Mouse (Mus musculus) small intestine, adult 10 weeks (tissue): ENCODE data around the gene Mtor. TPM values are rescaled to one million over a fixed set of nuclear protein-coding genes. Genes with fewer than 3 reads are reported as not detected.

ENCODE experiments used
- polyA plus RNA-seq: library from polyadenylated mRNA; stranded (reverse); fragments of 350-450 nt; fragmentation: Illumina TruSeq; extraction: RNeasy Lipid Tissue Mini Kit (QIAGEN cat#74804); gene quantifications from one replicate; pipeline ENCODE4 v1.2.3, GENCODE M21; 2014; ENCODE audit warnings: low replicate concordance

Gene Mtor
- polyA plus RNA-seq: 3.1 TPM

GRCm38 (mm10) chr4:148448179-148448852 lies at the start of gene Mtor:
Gene Mtor, plus strand, starts transcription at chr4:148448611.

GRCm38 (mm10) chr4:148444250-148444967 lies 4.0 kb upstream of the Mtor start, which contains the start of gene Ubiad1:
Gene Ubiad1, minus strand, starts transcription at chr4:148444771.

GRCm38 (mm10) chr4:148500410-148500867 lies 52.0 kb downstream of the Mtor start, which contains the start of gene Angptl7:
Gene Angptl7, minus strand, starts transcription at chr4:148500460.

GRCm38 (mm10) chr4:148558297-148559000 lies 110.0 kb downstream of the Mtor start, which contains the start of gene Exosc10:
Gene Exosc10, plus strand, starts transcription at chr4:148558429.

GRCm38 (mm10) chr4:148591171-148591630 lies 142.8 kb downstream of the Mtor start, which contains the start of gene Srm:
Gene Srm, plus strand, starts transcription at chr4:148591503.

DNA sequence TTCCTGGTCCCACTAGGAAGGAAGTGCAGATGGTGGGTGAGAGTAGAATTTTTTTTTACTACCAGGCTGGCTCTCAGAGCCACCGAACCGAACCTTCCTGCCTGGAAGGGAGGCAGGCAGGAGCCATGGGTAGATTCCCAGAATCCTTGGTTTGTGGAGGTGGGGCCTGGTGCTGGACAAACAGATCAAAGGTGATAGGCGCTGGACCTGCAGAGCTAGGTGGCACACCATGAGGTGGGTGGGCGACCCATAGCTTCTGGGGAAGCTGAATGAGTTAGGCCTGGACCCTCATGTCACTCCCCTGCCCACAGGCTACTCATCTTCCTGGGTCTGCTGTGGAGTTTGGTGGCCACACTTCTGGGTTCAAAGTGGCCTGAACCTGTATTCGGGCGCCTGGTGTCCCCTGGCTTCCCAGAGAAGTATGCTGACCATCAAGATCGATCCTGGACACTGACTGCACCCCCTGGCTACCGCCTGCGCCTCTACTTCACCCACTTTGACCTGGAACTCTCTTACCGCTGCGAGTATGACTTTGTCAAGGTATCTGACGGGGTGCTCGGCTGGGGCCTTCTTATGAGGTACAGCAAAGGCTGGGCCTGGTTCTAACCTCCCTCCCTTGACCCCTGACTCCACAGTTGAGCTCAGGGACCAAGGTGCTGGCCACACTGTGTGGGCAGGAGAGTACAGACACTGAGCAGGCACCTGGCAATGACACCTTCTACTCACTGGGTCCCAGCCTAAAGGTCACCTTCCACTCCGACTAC lies 154.1 kb downstream of the Mtor start, which contains the start of gene Masp2:
TSS of gene Masp2 (plus strand) at position 198 of the 764 bp plus-strand sequence.

Other genes with a start within 250 kb of the Mtor start
- not detected for gene Disp3, start 160.6 kb upstream of the Mtor start, polyA plus RNA-seq
- 2.0 TPM for gene Ubiad1, start 3.8 kb upstream of the Mtor start, polyA plus RNA-seq
- not detected for gene Angptl7, start 51.8 kb downstream of the Mtor start, polyA plus RNA-seq
- gene Exosc10, start 109.8 kb downstream of the Mtor start, polyA plus RNA-seq: 2.7 TPM
- not detected for gene Srm, start 142.9 kb downstream of the Mtor start, polyA plus RNA-seq
- not detected for gene Masp2, start 153.9 kb downstream of the Mtor start, polyA plus RNA-seq
- 835 TPM for gene Tardbp, start 178.4 kb downstream of the Mtor start, polyA plus RNA-seq
- not detected for gene Gm572, start 194.7 kb downstream of the Mtor start, polyA plus RNA-seq